Mouse (Mus musculus): ENCODE measurements around the gene Msgn1. TPM values are rescaled to one million over a fixed set of nuclear protein-coding genes. Genes with fewer than 3 reads are reported as not detected.

The Msgn1 gene
- 0.29 TPM in 1 of 2 replicates, not detected in the other for polyA plus RNA-seq (2012; rRNA removed)

DNA sequence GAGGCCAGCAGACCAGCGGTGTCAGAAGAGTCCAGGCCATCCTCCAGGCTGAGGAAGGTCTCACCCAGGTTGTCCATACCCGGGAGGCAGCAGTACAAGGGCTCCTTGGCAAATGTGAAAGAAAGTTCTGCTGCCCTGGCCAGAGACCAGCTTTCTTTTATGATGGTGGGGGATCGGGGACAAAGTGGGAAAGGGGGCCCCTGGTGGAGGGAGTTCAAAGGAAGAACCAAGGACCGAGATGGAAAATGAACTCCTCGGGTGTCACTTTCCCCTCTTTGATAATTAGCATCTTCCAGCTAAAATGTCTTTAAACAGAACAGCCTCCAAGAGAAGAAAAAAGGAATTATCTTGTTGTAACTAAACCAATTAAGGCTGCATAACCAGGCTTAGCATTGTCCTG lies at the start of gene Msgn1:
Gene Msgn1 (minus strand): TSS at position 101 of the 400 bp plus-strand sequence.

Other genes starting within 250 kb of the Msgn1 start
- gene Kcns3, start 57.9 kb downstream of the Msgn1 start, polyA plus RNA-seq (2012; rRNA removed): 1.9 and 2.6 TPM in 2 replicates
- gene Gen1, start 56.8 kb upstream of the Msgn1 start, polyA plus RNA-seq (2012; rRNA removed): 0.20 and 0.35 TPM in 2 replicates
- 2.7 and 5.0 TPM in 2 replicates for gene Smc6, start 56.9 kb upstream of the Msgn1 start, polyA plus RNA-seq (2012; rRNA removed)
- gene Vsnl1, start 227.6 kb upstream of the Msgn1 start, polyA plus RNA-seq (2012; rRNA removed): not detected in 2 replicates
- not detected in 2 replicates for gene Rad51ap2, start 247.1 kb upstream of the Msgn1 start, polyA plus RNA-seq (2012; rRNA removed)